Mouse (Mus musculus): ENCODE data around the gene 1700025B11Rik. TPM values are rescaled to one million over a fixed set of nuclear protein-coding genes. Genes with fewer than 3 reads are reported as not detected.
A peak's percentile ranks its signal among the peaks of the same experiment; 100 is the strongest.
"Not testable (repeated sequence)": the region's sequence is repeated elsewhere in the genome, so short reads cannot be mapped to it uniquely, and the experiment has no call there.

1700025B11Rik gene
- total RNA-seq (2021), result not detected
- long read RNA-seq, experiment 1, result 0 reads
- long read RNA-seq, experiment 2, result 0 reads

DNA sequence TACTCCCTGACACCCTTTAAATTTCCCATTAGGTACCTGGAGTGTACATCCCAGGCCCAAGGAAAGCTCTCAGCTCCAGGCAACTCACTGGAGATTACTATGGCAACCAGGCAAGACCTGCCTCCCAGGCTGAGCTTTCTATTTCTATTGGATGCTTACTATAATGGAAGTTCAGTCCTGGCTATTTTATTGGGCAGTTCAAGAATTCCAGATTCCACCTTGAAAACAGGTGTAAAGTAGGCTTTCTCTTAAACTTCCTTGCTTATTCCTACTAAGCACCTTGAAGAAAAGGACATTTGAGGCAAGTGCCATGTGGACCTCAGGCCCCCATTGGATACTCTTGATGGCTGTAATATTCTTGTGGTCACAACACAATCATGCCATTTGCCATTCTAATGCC lies at the start of gene 1700025B11Rik:
1700025B11Rik (minus strand) TSS at position 101 of the 400 bp plus-strand sequence.
- H3K4me3 ChIP-seq, result no peak within 1 kb of the TSS
- H3K27ac ChIP-seq, result no peak within 1 kb of the TSS
- TF ChIP-seq CTCF (conservative IDR thresholded peaks at IDR 0.05), result no peak
- no peak for DNase-seq (ENCODE audit: low spot score in 2 of 2)

DNA sequence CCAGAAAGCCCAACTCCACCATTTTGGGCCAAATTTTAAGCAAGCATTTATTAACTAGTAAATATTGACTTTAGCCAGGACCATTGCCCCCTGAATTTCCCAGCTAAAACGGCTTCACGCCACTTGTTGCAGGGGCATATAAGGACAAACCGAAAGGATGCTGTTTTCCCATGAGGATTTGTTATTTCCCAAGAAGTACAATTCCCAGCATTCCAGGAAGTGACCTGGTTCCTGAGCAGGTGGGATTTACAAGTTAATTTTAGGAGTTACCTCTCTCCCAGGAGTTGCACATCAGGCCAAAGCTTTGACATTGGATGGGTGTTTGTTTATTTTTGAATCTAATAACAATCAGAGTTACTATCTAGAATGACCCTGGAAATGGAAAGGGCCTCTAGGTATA lies 44.4 kb upstream of the 1700025B11Rik start:
- H3K4me3 ChIP-seq, result no peak overlapping the region
- DNase-seq (ENCODE audit: low spot score in 2 of 2), result no peak
- TF ChIP-seq CTCF (conservative IDR thresholded peaks at IDR 0.05), result no peak
- no peak overlapping the region for H3K27ac ChIP-seq

DNA sequence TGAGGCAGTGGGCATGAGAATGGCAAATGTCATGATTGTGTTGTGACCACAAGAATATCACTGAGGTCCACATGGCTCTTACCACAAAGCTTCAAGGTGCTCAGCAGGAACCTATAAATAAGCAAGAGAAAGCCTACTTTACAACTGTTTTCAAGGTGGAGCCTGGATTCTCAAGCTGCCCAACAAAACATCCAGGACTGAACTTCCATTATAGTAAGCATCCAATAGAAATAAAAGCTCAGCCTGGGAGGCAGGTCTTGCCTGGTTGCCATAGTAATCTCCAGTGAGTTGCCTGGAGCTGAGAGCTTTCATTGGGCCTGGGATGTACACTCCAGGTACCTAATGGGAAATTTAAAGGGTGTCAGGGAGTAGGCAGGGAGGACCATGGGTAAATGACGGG lies 37.3 kb upstream of the 1700025B11Rik start, which contains the start of gene Gm36245:
Gm36245 (plus strand) TSS at position 301 of the 400 bp plus-strand sequence.
- no peak for DNase-seq (ENCODE audit: low spot score in 2 of 2)
- Histone ChIP-seq H3K4me3 (no peak within 1 kb of the TSS), H3K27ac (peak within 1 kb of the TSS; percentile 53; the same call in 1 of the 2 replicates)
- TF ChIP-seq CTCF (conservative IDR thresholded peaks at IDR 0.05), result no peak

DNA sequence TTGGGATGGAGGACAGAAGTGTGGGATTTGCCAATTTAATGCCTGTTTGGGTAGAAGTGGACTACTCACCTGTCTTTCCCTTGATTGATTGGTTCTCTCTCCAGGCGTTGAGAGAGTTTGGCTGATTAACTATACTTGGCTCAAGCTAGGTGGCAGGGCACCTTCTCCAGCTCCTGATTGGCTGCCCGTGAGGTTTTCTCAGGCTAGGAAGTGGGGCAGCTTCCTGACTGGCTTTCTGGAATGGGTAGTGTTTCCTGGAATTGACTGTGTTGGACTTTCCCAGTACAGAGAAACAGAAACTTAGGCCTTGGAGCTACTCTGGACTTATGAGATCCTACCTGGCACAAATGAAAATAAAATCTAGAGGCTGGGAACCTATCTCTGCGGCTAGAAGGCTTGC lies 36.7 kb upstream of the 1700025B11Rik start:
- Histone ChIP-seq H3K27ac (peak overlapping the region; percentile 53; the same call in 1 of the 2 replicates), H3K4me3 (no peak overlapping the region)
- DNase-seq (ENCODE audit: low spot score in 2 of 2), result no peak
- no peak for TF ChIP-seq CTCF (conservative IDR thresholded peaks at IDR 0.05)

DNA sequence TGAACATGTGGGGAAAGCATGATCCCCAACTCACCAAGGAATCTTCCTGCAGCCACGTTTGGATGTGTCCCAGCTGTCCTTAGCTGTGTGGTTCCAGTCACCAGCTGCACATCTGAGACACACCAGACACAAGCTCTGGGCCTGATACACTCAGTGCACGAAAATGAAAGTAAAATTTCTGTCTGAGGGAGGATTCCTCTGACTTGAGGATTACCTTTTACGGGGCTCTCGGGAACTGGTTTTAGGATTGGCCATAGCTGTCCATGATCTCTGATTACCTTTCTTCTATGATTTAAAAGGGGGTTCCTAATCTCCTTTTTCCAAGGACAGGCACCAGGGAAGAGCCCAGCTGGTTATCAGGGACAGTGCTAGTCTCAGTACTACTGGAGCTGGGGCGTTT lies 34.3 kb upstream of the 1700025B11Rik start, which contains the start of gene Apol10b:
Apol10b (minus strand) TSS at position 165 of the 400 bp plus-strand sequence.
- H3K27ac ChIP-seq, result no peak within 1 kb of the TSS
- no peak within 1 kb of the TSS for H3K4me3 ChIP-seq
- DNase-seq (ENCODE audit: low spot score in 2 of 2), result no peak
- no peak for TF ChIP-seq CTCF (conservative IDR thresholded peaks at IDR 0.05)

DNA sequence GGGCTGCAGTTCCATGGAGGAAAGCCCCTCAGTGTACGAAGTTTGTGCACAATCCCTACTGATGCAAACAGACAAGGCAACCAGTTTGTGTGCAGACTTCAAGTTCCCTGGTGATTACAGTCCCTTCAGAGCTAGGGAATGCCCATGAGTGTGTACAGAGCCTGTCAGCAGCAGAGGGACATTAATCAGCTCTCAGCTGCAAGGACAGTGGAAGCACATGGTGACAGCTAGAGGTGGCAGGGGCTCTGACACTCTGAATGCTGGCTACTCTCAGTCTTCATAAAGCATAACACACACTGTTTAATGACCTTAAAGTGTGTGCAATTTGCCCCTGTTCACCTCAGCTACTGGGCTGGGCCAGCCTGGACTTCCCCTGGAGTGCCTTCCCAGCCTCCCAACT lies 31.9 kb upstream of the 1700025B11Rik start:
- no peak for TF ChIP-seq CTCF (conservative IDR thresholded peaks at IDR 0.05)
- no peak for DNase-seq (ENCODE audit: low spot score in 2 of 2)
- H3K4me3 ChIP-seq, result no peak overlapping the region
- H3K27ac ChIP-seq, result no peak overlapping the region

DNA sequence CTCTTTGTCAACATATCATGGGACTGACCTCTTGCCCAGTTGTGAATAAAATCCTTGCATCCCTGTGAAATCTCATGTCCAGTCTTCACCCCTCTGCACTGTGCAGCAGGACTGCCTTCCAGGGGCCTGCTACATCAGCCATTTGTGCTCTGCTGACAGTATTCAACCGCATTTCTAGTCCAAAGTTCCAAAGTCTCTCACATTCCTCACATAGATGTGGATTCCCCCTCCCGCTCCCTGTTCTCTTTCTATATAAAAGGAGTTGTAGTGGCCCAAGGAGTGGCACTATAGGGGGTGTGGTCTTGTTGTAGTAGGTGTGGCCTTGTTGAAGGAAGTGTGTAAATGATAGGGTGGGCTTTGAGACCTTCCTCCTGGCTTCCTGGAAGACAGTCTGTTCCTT lies 29.2 kb upstream of the 1700025B11Rik start:
- no peak overlapping the region for H3K27ac ChIP-seq
- DNase-seq (ENCODE audit: low spot score in 2 of 2), result no peak
- no peak for TF ChIP-seq CTCF (conservative IDR thresholded peaks at IDR 0.05)
- H3K4me3 ChIP-seq, result no peak overlapping the region

DNA sequence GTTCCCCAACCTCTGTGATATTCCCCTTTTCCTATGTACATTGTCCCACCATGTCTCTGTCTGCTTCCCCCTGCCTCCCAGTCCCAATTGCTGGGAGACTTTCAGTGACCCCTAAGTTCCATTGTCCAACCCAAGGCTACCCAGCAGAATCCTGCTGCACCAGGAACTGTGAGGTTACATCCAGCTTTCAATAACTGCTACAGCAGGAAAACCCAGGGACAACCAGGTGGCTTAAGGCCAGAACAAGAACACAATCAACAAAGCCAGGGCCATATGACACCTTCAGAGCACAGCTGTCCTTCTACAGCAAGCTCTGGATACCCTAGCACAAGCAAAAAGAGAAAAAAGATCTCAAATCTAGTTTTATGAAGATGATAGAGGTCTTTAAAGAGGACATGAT lies 27.3 kb upstream of the 1700025B11Rik start:
- H3K27ac ChIP-seq, result no peak overlapping the region
- no peak for DNase-seq (ENCODE audit: low spot score in 2 of 2)
- H3K4me3 ChIP-seq, result no peak overlapping the region
- TF ChIP-seq CTCF (conservative IDR thresholded peaks at IDR 0.05), result no peak

DNA sequence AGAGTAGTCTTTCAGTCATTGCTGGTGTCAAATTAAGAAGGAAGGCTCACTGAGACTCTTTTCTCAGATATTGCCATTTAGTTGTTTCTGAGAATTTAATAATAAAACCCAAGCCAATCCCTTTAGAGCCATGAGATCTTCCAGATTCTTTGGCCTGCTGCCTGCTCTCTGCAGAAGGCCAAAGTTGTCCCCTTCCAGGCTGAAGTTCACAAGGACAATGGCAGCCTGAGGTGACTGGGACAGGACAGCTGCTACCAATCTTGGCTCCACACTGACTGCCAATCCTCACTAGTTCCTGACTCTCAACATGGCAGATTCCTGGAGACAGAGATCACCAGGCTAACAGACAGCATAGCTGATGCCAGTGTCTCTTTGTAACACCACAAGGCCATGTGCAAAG lies 25.3 kb upstream of the 1700025B11Rik start:
- no peak overlapping the region for H3K27ac ChIP-seq
- DNase-seq (ENCODE audit: low spot score in 2 of 2), result no peak
- no peak overlapping the region for H3K4me3 ChIP-seq
- TF ChIP-seq CTCF (conservative IDR thresholded peaks at IDR 0.05), result no peak

DNA sequence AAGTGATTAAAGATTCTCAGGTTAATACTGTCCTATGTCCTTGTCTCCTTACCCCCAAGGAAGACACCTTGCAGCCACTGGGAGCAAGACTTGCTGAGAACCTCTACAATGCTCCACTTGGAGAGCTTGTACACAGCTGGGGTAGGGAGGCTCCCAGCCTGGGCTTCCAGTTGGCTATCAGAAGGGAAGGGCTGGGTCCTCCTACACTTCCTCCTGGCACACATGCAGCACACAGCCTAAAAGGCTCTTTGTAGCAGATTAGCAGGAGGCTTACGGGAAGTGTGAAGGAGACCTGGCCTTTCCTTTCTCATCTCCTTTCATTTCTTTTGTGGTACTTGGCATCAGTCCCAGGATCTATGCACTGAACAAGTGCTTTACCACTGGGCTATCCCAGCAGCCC lies 20.0 kb upstream of the 1700025B11Rik start:
- H3K4me3 ChIP-seq, result no peak overlapping the region
- TF ChIP-seq CTCF (conservative IDR thresholded peaks at IDR 0.05), result no peak
- peak overlapping the region; percentile 71; the same call in 1 of the 2 replicates for H3K27ac ChIP-seq
- peak; percentile 26 to 34 for DNase-seq (ENCODE audit: low spot score in 2 of 2)

DNA sequence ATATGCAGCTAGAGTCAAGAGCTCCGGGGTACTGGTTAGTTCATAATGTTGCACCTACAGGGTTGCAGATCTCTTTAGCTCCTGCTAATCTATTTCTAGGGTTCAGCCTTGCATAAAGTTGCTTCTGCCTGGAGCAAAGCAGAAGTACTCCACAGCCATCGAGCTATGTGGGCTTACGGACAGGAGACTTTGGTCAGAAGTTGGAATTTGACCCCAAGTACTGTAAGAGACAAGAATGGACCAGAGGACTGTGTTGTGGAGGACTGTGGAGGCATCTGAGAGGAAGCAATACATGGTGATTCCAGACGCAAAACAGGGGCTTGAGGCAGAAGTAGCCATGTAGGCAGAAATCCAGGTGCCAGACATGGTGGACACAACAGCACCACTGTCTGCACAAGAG lies 17.6 kb upstream of the 1700025B11Rik start:
- TF ChIP-seq CTCF (conservative IDR thresholded peaks at IDR 0.05), result no peak
- Histone ChIP-seq H3K4me3 (no peak overlapping the region), H3K27ac (no peak overlapping the region)
- DNase-seq (ENCODE audit: low spot score in 2 of 2), result no peak

DNA sequence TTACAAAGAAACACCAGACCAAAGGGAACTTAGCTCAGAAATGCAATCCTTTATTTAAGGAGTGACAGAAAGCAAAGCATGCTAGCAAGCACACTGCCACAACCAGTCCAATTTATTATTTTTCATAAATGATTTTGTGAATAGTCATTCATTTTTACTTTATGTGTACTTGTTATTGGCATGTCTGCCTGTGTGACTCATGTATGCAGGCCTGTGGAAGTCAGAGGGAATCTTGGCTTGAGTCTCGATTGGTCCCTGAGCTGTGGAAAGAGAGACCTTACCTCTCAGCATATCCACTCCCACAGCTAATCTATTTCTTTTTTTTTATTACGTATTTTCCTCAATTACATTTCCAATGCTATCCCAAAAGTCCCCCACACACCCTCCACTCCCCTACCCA lies 17.1 kb upstream of the 1700025B11Rik start:
- no peak for TF ChIP-seq CTCF (conservative IDR thresholded peaks at IDR 0.05)
- DNase-seq (ENCODE audit: low spot score in 2 of 2), result no peak
- no peak overlapping the region for H3K27ac ChIP-seq
- H3K4me3 ChIP-seq, result no peak overlapping the region

DNA sequence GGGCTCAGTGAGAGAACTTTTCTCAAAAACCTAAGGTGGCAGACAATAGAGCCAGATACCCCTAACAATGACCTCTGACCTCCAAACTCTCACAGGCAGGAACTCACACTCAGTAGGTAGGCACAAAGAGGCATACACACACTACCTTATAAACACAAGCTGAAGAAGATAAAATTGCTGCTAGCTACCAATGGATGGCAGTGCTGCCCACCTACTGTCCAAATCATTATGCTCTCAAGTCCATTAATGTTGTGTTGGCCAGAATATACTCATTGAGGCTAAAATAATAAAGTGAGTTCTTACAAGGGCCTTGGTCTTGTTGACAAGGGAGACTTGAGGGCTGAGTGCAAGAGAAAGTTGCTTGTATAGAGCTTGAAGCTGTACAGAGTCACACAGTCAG lies 1.5 kb upstream of the 1700025B11Rik start:
- peak; percentile 64 for TF ChIP-seq CTCF (conservative IDR thresholded peaks at IDR 0.05)
- no peak overlapping the region for H3K4me3 ChIP-seq
- no peak overlapping the region for H3K27ac ChIP-seq
- no peak for DNase-seq (ENCODE audit: low spot score in 2 of 2)

DNA sequence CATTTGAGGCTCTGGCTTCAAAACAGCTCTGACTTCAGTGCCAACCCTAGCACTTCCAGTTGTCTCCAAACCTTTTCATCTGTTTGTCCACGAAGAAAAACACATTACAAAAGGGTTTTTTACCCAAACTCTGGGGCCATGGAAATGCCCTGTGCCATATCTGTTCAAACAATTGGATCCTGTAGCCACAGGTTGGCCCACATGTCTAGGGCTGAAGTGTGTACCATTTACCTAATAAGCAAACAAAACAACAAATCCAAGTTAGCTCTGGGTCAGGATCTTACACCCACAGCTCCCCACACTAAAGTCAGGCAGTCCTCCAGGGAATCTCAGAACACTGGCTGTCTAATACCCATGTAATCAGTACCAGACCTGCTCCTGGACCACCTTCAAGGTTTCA lies 22.5 kb downstream of the 1700025B11Rik start:
- not testable (repeated sequence) for H3K27ac ChIP-seq; H3K4me3 ChIP-seq; DNase-seq (ENCODE audit: low spot score in 2 of 2)

DNA sequence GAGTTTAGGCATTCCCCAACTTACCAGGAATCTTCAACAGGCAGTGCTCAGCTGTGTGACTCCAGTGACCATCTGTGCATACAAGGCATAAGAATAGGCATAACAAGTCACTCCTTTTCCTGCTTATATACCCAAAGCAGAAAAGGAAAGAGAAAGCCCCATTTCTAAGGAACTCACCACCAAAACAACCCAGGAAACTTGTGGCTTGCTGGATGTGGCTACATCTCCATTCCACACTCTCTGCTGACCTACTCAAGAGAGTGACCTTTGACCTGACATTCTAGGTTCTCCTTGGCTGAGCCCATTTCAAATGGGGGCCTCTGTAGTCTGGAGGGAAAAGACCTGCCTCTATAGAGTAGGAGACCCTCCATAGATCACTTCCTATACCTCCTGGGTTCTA lies 28.5 kb downstream of the 1700025B11Rik start, which contains the start of gene Apol7c:
Apol7c (minus strand) TSS at position 101 of the 400 bp plus-strand sequence.
- TF ChIP-seq CTCF (conservative IDR thresholded peaks at IDR 0.05), result no peak
- Histone ChIP-seq H3K27ac (no peak within 1 kb of the TSS), H3K4me3 (no peak within 1 kb of the TSS)
- DNase-seq (ENCODE audit: low spot score in 2 of 2), result no peak

Data from layer of hippocampus, adult 2 months (tissue).